Mouse (Mus musculus): Measurements from ENCODE around the gene Acp1.

GRCm38 (mm10) chr12:30908658-30909057 lies 2.7 kb downstream of the Acp1 start:
- no peak for TF ChIP-seq CTCF (IDR thresholded peaks at IDR 0.05; ENCODE audit: low read depth)
- peak; percentile 94 for TF ChIP-seq EP300 (IDR thresholded peaks at IDR 0.05; ENCODE audit: low read depth)
